Mouse (Mus musculus): ENCODE results near the gene Phf12.

The Phf12 gene

GRCm38 (mm10) chr11:77982441-77982905 lies at the start of gene Phf12:
Gene Phf12, plus strand, starts transcription at chr11:77982754.
- DNase-seq (ENCODE audit: low spot score), result peak; percentile 99

GRCm38 (mm10) chr11:77934111-77934521 lies 48.4 kb upstream of the Phf12 start:
- DNase-seq (ENCODE audit: low spot score), result no peak

- no peak for DNase-seq (ENCODE audit: low spot score)
These were observed 47.8 kb upstream of the Phf12 start for GRCm38 (mm10) chr11:77934568-77935311.

- DNase-seq (ENCODE audit: low spot score), result no peak
These were observed 45.7 kb upstream of the Phf12 start for GRCm38 (mm10) chr11:77936846-77937245.

- DNase-seq (ENCODE audit: low spot score), result no peak
These were observed 44.7 kb upstream of the Phf12 start for GRCm38 (mm10) chr11:77937649-77938410.

- no peak for DNase-seq (ENCODE audit: low spot score)
These were observed 40.3 kb upstream of the Phf12 start for GRCm38 (mm10) chr11:77942230-77942629.

- peak; percentile 67 for DNase-seq (ENCODE audit: low spot score)
These were observed 34.7 kb upstream of the Phf12 start for GRCm38 (mm10) chr11:77947860-77948259.

GRCm38 (mm10) chr11:77950125-77950685 lies 32.3 kb upstream of the Phf12 start:
- DNase-seq (ENCODE audit: low spot score), result no peak

- DNase-seq (ENCODE audit: low spot score), result no peak
These were observed 31.7 kb upstream of the Phf12 start for GRCm38 (mm10) chr11:77950797-77951228.

- peak; percentile 69 for DNase-seq (ENCODE audit: low spot score)
These were observed 28.9 kb upstream of the Phf12 start for GRCm38 (mm10) chr11:77953671-77954070.

- no peak for DNase-seq (ENCODE audit: low spot score)
These were observed 26.1 kb upstream of the Phf12 start for GRCm38 (mm10) chr11:77956428-77956827.

GRCm38 (mm10) chr11:77958268-77958667 lies 24.3 kb upstream of the Phf12 start:
- DNase-seq (ENCODE audit: low spot score), result no peak

- no peak for DNase-seq (ENCODE audit: low spot score)
These were observed 23.6 kb upstream of the Phf12 start for GRCm38 (mm10) chr11:77958932-77959331.

- DNase-seq (ENCODE audit: low spot score), result no peak
These were observed 22.4 kb upstream of the Phf12 start for GRCm38 (mm10) chr11:77960199-77960598.

- no peak for DNase-seq (ENCODE audit: low spot score)
These were observed 21.7 kb upstream of the Phf12 start for GRCm38 (mm10) chr11:77960898-77961297.

GRCm38 (mm10) chr11:77962946-77963345 lies 19.6 kb upstream of the Phf12 start:
- no peak for DNase-seq (ENCODE audit: low spot score)

- peak; percentile 51 for DNase-seq (ENCODE audit: low spot score)
These were observed 18.0 kb upstream of the Phf12 start for GRCm38 (mm10) chr11:77964415-77965095.

GRCm38 (mm10) chr11:77965101-77966036 lies 17.2 kb upstream of the Phf12 start:
- peak; percentile 77 for DNase-seq (ENCODE audit: low spot score)

GRCm38 (mm10) chr11:77966037-77966391 lies 16.5 kb upstream of the Phf12 start:
- no peak for DNase-seq (ENCODE audit: low spot score)

GRCm38 (mm10) chr11:77967114-77967513 lies 15.4 kb upstream of the Phf12 start:
- DNase-seq (ENCODE audit: low spot score), result peak; percentile 79

GRCm38 (mm10) chr11:77968786-77969185 lies 13.8 kb upstream of the Phf12 start:
- no peak for DNase-seq (ENCODE audit: low spot score)

Measured in embryo, embryonic 10 days (tissue).